Mouse (Mus musculus) hindbrain, embryonic 10.5 days (tissue): ENCODE measurements around the gene 4930579G24Rik. TPM values are rescaled to one million over a fixed set of nuclear protein-coding genes. Genes with fewer than 3 reads are reported as not detected.

Experiments
- DNase-seq: peaks from one replicate; pipeline ENCODE4 v3.0.0-alpha.2; 2017; ENCODE audit warnings: low spot score
- H3K27ac ChIP-seq: fragments of 300-500 bp; sonication (generic); 2 replicates; pipeline ENCODE4 v1.5.1; 2016; ENCODE audit warnings: mild to moderate bottlenecking, moderate library complexity
- H3K27me3 ChIP-seq: fragments of 300-500 bp; sonication (generic); 2 replicates; pipeline ENCODE4 v1.6.1; 2016; ENCODE audit warnings: mild to moderate bottlenecking; ENCODE audit not compliant: poor library complexity, insufficient read depth, severe bottlenecking
- H3K36me3 ChIP-seq: fragments of 300-500 bp; sonication (generic); 2 replicates; pipeline ENCODE4 v1.6.1; 2016; ENCODE audit warnings: mild to moderate bottlenecking, moderate library complexity
- H3K4me1 ChIP-seq: fragments of 300-500 bp; sonication (generic); replicated peaks from 2 replicates; pipeline ENCODE4 v1.6.1; 2016; ENCODE audit warnings: mild to moderate bottlenecking
- H3K4me3 ChIP-seq: fragments of 300-500 bp; sonication (generic); 2 replicates; pipeline ENCODE4 v1.5.1; 2016; ENCODE audit warnings: mild to moderate bottlenecking, moderate library complexity
- H3K9me3 ChIP-seq: fragments of 300-500 bp; sonication (generic); 2 replicates; pipeline ENCODE4 v1.6.1; 2016; ENCODE audit warnings: mild to moderate bottlenecking, moderate library complexity
- WGBS: fragments of 180-500 bp; shearing (Covaris S2); methylation state at CpG from one replicate; pipeline ENCODE4 v1.1.7; 2016; 5-methylcytosine and 5-hydroxymethylcytosine counted together
- polyA plus RNA-seq: library from polyadenylated mRNA; unstranded; fragments of >200 nt; fragmentation: Nextera tagmentation; extraction: Ambion mirVana; gene quantifications from 2 replicates; pipeline ENCODE4 v1.2.1, GENCODE M21; 2016

The 4930579G24Rik gene
- polyA plus RNA-seq, 1 experiment from 2014 or later = 23.1 TPM

DNA sequence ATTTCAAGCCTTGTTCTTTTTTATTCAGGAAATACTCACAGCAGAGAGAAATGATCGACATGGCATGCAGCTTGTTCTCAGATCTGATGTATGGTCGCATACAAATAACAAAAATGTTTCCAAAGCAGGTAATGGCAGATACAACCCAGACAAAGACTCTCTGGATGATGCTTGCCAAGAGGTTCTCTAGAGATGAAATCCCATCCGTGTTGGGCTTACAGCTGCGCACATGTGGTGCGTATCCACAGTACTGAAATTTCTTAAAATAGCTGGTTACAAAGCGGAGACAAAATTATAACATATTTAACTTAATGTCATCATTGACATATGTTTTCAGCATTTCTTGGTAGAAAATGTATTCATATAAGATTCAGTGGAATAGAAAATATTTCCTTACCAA lies 23.2 kb downstream of the 4930579G24Rik start:
- H3K27me3 ChIP-seq = no peaks in the 10 kb centered on the region
- 91% methylated on average over 6 of the region's 6 CpGs for WGBS

DNA sequence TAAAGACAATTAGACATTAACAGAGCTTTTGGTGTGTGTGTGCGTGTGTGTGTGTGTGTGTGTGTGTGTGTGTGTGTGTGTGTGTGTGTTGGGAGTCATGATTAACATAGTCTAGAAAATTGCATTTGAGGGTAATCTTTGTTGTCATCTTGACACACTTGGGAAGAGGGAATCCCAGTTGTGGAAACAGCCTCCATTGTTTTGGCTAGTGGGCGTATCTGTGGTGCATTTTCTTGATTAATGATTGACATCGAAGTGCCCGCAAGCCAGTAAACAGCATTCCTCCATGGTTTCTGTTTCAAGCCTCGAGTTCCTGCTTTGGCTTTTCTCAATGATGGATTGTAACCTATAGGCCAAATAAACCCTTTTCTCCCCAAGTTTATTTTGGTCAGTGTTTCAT lies 27.8 kb downstream of the 4930579G24Rik start:
- no peaks in the 10 kb centered on the region for H3K27me3 ChIP-seq
- DNase-seq = no peak
- no peaks in the 10 kb centered on the region for H3K4me1 ChIP-seq
- no peaks in the 10 kb centered on the region for H3K9me3 ChIP-seq
- 77% methylated on average over 5 of the region's 5 CpGs for WGBS
- H3K4me3 ChIP-seq = no peak overlapping the region
- H3K27ac ChIP-seq = no peak overlapping the region
- no peaks in the 10 kb centered on the region for H3K36me3 ChIP-seq

More for the DNA sequence above, 23.2 kb downstream of the 4930579G24Rik start:
- Histone ChIP-seq H3K9me3 (no peaks in the 10 kb centered on the region), H3K36me3 (no peaks in the 10 kb centered on the region), H3K4me3 (no peak overlapping the region), H3K27ac (no peak overlapping the region), H3K4me1 (no peaks in the 10 kb centered on the region)
- DNase-seq = no peak

DNA sequence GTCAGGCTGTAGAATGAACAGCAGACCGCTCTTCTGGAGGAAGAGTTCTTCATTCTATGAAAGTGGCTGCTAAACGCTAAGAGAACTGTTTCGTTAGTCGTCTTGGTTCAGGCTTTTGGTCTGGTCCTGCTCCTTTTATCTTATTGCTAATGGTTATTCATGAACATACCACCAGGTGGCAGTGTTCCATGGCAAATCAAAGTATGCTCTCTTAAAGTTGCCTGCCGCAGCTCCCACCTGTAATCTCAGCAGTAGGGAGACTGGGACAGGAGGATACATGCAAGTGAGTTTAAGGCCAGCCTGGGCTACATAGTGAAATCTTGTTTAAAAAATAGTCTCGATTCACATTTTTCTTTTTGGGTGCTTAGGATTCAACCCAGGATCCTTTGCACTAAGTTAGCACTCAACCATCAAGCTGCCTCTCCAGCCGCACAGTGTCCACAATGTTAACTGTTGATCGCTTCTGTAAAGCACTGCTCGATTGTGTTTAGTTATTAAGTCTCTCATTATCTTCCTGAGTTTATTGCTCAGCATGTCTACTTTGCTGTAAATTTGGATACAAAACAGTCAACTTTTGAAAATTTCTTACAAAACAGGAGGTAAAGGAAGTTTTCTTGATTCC lies 36.0 kb downstream of the 4930579G24Rik start:
- Histone ChIP-seq H3K4me1 (no peaks in the 10 kb centered on the region), H3K27me3 (no peaks in the 10 kb centered on the region), H3K4me3 (no peak overlapping the region), H3K36me3 (no peaks in the 10 kb centered on the region), H3K9me3 (no peaks in the 10 kb centered on the region), H3K27ac (no peak overlapping the region)
- WGBS = 49% methylated on average over 9 of the region's 9 CpGs
- DNase-seq = peak; percentile 43

DNA sequence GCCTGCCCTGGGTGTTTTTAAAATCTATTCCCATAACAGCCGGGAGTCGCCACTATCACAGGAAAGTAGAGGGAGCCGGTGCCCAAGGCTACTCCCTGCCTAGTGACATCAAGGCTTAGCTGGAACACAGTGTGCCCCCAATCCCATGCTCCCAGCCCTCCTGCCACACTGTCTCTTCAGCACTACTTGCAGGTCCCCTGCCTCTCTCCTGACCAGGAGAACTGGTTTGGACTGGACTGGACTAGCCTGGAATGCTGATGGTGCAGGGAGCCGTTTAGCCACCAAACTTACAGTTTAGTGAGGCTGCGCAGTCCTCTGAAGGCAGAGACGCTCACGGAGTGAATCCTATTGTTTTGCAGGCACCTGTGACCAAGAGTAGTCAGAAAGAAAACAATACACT lies 41.7 kb downstream of the 4930579G24Rik start:
- Histone ChIP-seq H3K4me1 (no peaks in the 10 kb centered on the region), H3K9me3 (no peaks in the 10 kb centered on the region), H3K4me3 (no peak overlapping the region), H3K36me3 (no peaks in the 10 kb centered on the region), H3K27me3 (no peaks in the 10 kb centered on the region), H3K27ac (no peak overlapping the region)
- WGBS = 79% methylated on average over 7 of the region's 7 CpGs
- no peak for DNase-seq

DNA sequence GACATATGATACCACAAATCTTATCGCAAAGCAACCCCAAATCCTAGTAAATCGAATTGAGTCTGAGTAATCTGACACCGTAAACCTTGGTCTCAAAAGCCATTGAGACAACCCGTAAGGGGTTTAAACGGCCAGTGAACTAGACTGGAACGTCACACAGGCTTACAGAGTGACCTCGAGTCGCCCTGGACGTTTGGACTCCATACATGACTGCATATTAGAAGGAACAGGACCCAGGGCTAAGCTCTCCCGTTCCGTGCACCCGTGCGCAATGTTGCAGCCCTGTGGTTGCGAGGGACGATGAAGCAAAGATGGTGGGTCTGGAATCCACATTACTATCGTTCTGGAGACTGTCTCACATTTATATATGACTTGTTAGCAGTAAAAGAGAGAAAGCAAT lies 43.3 kb downstream of the 4930579G24Rik start:
- Histone ChIP-seq H3K4me1 (no peaks in the 10 kb centered on the region), H3K27ac (no peak overlapping the region), H3K27me3 (no peaks in the 10 kb centered on the region), H3K36me3 (no peaks in the 10 kb centered on the region), H3K9me3 (no peaks in the 10 kb centered on the region), H3K4me3 (no peak overlapping the region)
- DNase-seq = no peak
- WGBS = 85% methylated on average over 16 of the region's 16 CpGs

DNA sequence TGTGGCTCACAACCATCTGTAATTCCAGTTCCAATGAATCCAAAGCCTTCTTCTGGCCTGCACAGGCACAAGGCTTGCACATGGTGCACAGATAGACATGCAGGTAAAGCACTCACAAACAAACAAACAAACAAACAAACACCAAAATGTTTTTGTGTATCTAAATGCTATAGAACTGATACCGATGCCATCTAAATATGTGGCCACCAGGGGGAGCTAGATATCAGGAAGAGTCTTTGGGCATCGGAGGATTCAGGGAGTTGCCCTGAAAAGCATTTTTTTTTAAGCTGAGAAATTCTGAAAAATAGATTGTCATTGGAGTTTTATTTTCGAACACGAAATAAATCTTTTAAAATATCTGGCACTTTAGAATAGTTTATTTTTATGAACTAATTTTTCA lies 44.2 kb downstream of the 4930579G24Rik start:
- Histone ChIP-seq H3K27me3 (no peaks in the 10 kb centered on the region), H3K9me3 (no peaks in the 10 kb centered on the region), H3K4me3 (no peak overlapping the region), H3K27ac (no peak overlapping the region), H3K4me1 (no peaks in the 10 kb centered on the region), H3K36me3 (no peaks in the 10 kb centered on the region)
- peak; percentile 35 for DNase-seq
- 23% methylated on average over 4 of the region's 4 CpGs for WGBS

DNA sequence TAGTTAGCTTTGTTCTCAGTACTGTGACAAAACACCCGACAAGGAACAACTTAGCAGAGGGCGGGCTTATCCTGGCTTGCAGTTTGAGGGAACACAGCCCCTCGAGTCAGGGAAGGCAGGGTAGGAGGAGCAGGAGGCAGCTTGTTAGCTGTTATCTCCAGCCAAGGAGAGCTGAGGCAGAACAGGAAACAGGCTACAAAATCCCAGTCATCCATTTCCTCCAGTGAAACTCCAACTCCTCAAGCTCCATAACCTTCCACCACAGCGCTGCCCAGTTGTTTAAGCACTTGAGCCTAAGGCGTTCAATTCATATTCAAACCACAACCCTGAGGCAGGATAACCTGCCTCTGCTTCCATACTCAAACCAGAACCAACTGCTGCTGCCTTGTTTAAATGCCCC lies 45.8 kb downstream of the 4930579G24Rik start:
- Histone ChIP-seq H3K36me3 (no peaks in the 10 kb centered on the region), H3K27me3 (no peaks in the 10 kb centered on the region), H3K4me3 (no peak overlapping the region), H3K9me3 (no peaks in the 10 kb centered on the region), H3K4me1 (no peaks in the 10 kb centered on the region), H3K27ac (no peak overlapping the region)
- 86% methylated on average over 5 of the region's 5 CpGs for WGBS
- no peak for DNase-seq

DNA sequence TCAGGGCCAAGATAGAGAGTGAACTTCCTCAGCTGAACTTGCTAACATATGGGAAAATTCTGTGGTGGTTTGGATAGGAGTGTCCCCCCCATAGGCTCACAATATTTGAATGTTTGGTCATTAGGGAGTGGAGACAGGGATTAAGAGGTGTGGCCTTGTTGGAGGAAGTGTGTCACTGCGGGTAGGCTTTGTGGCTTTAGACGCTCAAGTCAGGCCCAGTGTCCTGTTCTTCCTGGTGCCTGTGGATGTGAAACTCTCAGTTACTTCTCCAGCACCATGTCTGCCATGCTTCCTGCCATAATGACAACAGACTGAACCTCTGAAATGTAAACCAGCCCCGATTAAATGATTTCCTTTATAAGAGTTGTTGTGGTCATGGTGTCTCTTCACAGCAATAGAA lies 47.5 kb downstream of the 4930579G24Rik start:
- no peak for DNase-seq
- Histone ChIP-seq H3K27ac (no peak overlapping the region), H3K27me3 (no peaks in the 10 kb centered on the region), H3K36me3 (no peaks in the 10 kb centered on the region), H3K4me1 (no peaks in the 10 kb centered on the region), H3K9me3 (no peaks in the 10 kb centered on the region), H3K4me3 (no peak overlapping the region)
- 88% methylated on average over 3 of the region's 3 CpGs for WGBS

Other genes with a start within 250 kb of the 4930579G24Rik start
- 5.0 and 5.8 TPM in 2 replicates for gene Fnip2, start 61.3 kb upstream of the 4930579G24Rik start, polyA plus RNA-seq
- 173 and 217 TPM in 2 replicates for gene Ppid, start 37.7 kb upstream of the 4930579G24Rik start, polyA plus RNA-seq
- gene Etfdh, start 421 bp downstream of the 4930579G24Rik start, polyA plus RNA-seq = 43.1 and 45.2 TPM in 2 replicates
- not detected in 2 replicates for gene Rxfp1, start 108.8 kb downstream of the 4930579G24Rik start, polyA plus RNA-seq
- gene Tmem144, start 223.7 kb downstream of the 4930579G24Rik start, polyA plus RNA-seq = 1.9 and 3.3 TPM in 2 replicates